Mouse (Mus musculus) right cerebral cortex, adult 2 months (tissue): Measurements from ENCODE around the gene Dst.

Experiments
- DNase-seq, 2 experiments: peaks; one replicate each; pipeline ENCODE4 v3.0.0; 2021 to 2022; ENCODE audit warnings: low spot score in 2 of 2

The Dst gene

DNA sequence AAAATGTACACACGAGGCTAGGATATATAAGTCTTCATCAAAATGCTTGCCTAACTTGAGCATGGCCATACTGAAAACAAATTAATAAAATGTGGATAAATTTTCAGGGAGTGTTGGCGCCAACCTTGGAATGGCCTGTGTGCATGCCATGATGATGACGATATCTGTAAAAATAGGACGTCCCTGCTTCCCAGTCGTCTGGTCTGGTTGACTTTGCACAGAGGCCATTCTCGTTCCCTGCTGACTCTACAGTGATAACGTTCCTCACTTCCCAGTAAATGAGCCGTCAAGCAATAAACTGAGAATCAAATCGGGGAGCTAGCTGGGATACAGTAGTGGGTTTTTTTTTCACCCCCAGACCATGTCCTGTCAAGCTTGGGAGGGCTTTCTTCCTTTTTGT lies 221.7 kb downstream of the Dst start:
- DNase-seq: no peak

DNA sequence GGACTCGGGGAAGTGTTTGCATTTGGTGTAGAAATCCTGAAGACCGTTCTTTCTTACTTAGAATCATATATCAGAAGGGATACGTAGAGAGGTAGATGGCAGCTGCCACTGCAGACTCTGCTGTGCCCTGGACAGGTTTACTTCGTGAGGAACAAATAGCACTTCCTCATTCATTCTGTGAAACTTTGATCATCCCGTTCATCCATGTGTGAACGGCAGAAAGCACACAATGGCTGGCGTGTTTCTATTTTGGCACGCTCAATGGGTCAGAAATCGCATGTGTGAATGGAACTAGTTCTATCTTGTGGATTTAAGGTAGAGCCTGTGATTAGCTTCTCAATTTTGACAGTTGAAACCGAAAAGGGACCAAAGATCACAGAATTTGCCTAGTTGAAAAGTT lies 222.8 kb downstream of the Dst start:
- DNase-seq: no peak

DNA sequence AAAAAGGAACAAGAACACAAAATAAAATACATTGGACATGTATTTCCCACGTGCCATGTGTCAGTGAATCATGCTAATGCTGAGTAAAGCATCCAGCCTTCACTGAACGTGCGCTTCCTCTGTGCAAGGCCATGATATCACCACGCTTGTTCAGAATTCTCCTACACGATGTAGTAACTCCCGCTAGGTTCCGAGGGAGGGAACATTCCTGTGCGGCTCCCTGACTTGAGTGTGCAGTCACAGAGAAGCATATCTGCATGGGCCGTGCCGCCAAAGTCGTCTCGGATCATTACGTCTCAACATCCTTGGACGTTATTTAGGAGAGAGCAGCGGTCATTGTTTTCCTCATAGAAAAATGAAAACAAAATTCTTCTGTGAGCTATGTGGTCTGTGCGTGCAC lies 224.8 kb downstream of the Dst start:
- no peak for DNase-seq

DNA sequence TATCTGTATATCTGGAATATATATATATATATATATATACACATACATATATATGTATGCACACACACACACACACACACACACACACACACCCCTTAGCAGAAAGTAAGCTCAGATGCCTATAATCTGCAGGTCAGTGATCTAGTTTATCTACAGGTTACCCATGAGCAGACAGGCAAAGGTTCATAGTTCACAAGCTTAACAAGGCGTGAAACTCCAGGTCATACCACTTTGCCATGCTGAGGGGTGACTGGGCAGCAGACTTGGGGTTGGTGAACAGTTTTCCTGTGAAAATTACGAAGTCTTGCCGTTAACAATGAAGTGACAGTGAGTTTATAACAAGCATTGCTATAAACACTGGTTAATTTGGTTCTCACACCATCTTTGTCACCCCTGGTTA lies 227.5 kb downstream of the Dst start:
- DNase-seq: no peak

DNA sequence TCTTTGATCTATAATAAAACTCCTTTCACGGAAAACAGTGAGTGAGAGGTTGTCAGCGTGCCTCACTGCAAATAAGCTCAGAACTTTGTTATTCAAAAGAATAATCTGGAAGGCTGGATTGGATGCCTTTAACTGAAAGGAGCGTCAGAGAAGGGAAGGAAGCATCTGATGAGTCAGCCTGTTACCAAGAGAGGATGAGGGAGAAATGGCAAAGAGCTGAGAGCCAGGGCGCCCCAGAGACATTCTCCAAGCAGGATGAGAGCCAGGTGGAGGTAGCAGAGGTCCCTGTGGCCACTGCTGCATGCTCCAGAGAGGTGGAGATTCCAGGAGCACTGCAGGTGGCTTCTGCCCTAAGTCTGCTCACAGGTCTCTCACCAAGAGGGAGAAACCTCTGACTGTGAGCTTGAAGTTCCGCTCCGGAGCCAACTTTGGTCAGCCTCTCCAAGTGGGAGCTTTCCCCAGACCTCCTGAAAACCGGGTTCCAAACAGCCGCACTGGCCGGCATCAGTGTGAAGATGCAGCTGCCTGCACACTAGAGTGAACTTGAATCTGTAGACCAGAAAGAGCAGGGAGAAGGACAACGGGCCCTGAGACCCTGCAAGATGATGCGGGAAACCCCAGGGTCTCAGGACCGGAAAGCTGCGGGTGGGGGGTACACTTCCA lies 231.3 kb downstream of the Dst start:
- DNase-seq: peak in 1 of 2 experiments; percentile 13

DNA sequence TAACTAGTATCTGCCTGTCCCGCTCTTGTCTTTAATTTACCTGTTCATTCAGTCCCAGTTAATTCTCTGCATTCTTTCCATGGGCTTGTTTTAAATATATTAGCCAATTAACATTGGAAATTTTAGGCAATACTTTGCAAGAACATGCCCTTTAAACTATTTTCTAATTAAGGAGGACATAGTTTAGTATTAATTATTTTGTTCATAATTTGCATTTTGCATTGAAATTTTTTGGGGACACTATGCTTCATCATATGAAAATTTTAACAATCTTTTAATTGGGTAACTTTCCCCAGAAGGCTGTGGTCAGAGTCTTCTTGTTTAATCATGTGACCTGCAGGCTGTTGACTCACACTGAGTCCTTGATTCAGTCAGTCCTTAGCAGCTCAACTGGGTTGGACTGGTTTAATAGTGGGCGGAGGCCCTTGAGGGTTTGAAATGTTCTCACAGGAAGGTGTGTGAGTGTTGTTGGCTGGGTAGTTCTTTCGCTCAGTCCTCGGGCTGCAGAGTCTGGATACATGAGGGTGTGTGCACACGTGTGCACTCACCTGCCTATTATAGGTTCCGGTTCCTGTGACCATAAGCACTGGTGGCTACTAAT lies 231.9 kb downstream of the Dst start:
- no peak for DNase-seq

DNA sequence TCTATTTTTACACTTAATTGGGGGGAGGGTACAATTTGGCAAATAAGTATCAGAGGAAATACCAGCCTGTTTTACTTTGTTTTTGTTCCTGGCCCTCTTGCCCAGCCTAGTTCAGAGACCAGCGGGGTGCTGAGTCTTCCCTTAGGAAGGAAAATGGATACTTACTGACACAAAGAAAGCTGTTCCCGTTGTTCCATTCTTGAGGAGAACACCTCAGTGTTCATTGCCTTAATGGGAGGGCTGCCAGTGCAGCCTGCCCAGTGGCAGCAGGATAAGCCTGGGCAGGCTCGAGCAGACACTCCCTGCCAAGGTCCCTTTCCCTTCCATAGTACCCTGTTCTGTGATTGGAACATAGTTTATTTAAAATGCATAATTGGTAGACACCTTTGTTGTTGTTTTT lies 232.7 kb downstream of the Dst start:
- no peak for DNase-seq

DNA sequence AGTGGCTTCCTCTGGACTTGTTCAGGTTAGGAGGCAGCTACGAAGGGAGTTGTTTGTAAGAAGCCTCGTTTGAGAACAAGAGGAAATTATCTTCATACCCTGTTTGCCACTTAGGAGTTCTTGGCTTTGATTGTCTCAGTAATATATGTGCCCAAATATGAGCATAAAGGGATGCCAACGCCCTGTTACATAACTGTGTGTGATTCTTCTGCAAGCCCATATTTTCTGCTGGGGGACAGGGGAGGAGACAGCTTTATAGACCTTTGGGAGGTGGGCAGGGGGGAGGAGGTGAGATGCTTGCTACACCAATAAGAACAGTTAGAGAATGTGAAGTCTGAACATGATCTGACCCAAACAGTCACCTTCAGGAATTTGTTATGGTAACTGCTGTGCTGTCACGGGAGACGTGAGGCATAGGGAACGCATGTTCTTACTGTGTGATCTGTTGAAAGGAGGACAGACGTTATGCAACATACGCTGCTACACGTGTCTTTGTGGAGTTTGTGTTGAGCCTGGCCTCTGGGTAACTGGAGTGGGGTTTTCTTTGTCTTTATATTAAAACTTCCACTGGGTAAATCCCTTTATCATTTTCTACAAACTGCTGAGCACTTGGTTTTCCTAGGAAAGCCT lies 235.0 kb downstream of the Dst start:
- DNase-seq: peak in 1 of 2 experiments; percentile 45

DNA sequence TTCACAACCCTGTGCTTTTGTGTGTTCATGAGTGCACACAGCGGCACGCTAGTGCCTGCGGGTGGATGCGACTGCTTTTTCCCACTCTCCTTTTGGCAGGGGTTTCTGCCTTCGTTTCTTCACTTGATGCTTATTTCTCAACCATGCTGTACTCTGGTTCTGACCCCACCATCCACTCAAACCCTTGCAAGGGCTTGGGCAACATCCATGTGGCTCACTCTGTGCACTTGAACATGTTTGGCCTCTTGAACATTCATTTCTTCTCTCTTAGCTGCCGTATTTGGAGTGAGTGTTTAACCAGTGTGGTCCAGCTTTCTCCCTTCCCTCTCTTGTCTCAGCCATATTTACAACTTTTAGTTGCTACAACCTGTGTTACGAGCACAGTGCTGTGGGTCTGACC lies 236.8 kb downstream of the Dst start:
- no peak for DNase-seq

DNA sequence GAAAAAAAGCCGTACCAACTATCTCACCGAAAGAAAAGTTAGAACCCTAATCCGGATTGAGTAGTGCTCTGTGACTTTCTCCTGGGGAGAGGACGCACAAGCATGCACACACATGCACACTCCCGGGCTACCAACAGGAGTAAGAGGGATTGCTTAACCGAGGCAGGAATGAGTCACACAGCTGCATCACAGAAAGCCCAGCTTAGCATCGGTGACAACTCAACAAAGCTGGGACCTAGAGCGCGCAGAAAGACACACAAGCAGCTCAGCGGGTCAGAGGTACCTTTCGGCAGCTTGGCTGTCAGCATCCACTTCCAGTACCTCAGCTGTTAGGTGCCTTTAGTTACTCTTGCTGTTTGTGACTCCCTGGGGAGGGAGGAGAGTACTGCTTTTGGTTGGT lies 240.0 kb downstream of the Dst start:
- no peak for DNase-seq

DNA sequence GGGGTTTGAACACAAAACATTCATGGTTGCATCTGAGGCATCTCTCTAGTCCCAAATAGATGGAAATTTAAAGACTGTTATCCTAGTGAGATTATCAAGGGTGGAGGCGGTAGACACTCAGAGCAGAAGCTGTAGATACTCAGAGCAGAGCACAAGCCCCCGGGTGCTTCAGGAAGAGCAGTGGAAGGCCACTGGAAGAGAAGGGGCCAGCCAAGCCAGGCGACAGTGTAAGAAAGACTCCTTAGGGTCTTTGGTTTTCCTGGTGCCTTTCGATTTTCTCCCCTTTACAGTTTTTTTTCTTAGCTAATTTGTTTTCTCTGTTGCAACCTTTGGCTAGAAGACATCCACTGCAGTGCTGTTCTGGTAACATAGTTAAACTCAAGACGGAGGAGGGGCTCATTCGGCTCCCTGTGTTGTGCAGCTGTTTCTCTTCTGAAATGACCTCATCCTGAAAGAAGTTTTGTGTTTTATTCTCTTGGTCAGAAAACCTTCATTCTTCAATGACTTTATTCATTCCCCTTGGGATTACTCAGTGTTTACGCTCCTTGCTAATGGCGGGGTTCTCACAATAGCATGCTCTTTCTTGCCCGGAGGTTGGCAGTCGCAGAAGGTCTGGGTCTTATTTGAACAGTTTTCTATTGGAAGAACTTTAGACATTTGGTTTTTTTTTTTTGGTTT lies 242.5 kb downstream of the Dst start:
- DNase-seq: no peak

DNA sequence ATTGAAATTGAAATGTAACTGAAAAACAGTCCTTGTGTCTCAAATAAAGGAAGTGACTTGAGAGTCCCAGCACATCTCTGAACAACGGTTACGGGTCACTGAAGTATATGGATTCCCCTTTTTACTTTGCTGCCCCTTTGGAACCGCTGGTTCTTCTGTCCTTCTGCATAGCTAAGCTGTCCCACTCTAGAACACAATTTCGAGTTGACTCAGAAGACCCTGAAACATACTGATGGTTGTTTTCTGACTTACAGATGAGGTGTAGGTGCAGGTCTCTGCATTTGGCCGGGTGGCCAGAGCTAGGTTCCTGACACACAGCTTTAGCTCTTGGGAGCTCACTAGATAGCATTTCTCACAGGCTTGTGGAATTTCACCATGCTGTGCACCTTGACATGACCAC lies 244.7 kb downstream of the Dst start:
- DNase-seq: no peak

DNA sequence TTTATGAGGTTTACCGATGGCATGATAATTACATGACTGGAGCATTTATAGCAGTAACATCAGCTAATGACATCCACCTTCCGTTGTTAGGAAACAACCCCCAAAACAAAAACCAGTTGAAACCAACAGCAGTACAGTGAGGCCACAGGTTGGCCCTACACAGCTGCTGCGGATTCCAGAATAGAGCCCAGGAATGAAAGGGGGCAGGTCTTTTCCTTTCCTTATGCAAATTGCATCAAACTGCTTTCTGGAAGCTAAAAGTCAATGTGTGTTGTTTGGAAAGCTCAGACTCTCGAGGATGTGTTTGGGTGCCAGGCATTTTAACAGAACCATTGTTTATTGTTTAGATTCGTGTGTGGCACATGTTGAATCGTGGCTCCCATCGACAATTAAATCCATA lies 248.0 kb downstream of the Dst start:
- no peak for DNase-seq

DNA sequence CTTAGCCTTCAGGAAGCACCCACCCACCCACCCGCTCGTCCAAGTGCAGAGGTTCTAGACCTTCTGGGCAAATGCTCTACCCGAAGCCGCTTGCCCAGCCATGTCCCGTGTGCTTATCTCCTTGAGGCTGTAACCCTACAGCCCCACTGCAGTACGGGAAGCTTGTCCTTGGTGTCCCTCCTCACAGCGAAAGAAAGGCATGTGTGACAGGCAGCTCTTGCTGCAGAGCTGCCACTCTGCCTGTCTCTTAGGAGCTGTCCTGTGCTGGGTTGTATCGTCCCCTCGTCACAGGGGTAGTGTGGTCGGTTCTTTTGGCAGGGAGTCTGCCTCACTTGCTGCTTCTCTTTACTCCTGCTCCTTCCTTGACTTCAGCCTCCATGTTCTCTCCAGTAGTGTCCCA lies 249.7 kb downstream of the Dst start:
- no peak for DNase-seq

DNA sequence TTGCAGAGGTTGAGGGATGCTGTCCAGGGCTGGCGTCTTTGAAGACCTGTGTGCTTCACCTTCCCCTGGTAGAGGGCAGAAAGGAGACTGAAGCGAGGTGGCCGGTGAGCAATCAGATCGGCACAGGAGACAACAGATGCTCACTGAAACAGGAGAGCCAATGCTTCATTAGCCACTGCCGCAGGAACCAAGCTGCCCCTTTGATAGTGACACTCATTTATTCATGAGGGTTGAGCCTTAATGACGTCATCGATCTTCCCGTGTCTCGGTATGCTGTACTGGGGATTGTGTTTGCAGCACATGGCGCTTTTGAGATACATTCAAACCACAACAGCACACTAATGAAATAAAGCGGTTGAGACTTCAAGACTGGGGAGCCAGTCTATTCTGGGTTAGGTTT lies 250.8 kb downstream of the Dst start:
- DNase-seq: no peak

DNA sequence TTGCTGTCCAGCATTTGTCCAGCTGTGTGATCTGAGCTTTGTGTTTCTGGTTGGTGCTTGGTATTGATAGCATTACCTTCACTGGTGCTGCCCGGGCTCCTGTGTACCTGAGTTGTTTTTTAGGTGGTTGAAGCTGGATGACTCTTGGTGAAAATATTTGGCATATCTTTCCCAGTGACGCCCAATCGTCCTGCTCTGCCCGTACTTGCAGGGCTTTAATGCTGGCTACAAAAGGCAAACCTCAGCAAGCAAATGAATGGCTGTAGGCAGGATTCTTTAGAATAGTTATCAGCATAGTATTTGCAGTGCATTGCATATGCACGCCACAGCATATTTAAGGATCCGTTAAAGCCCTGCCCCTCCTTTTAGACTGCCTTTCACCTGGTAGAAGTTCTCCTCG lies 251.9 kb downstream of the Dst start:
- DNase-seq: no peak

DNA sequence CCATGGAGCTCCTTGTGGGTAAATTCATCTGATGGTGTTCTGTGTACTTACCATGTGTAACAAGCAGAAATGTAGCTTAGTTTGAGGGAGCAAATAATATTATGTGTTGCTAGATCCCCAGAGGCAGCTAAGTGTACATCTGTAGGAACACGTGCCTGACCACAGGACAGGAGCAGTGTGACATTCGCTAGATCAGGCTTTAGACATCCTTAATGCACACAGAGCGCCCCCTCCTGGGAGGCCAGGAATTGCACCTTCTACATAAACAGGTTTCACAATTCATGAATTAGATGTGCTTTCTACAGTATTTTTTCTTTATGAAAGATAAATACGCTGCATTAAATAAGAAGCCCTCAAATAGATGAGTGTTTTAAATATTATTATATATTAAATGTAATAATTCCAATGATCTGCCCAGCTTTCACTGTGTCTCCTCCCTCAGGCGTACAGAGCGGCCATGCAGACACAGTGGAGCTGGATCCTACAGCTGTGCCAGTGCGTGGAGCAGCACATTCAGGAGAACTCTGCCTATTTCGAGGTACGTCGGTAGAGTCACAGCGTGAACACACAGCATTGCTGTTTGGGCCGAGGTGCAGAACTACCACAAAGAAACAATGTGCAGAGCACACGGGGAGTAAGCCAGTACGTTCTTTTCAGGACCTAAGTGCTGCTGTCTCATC lies 256.7 kb downstream of the Dst start:
- DNase-seq: peak; percentile 88 to 94

DNA sequence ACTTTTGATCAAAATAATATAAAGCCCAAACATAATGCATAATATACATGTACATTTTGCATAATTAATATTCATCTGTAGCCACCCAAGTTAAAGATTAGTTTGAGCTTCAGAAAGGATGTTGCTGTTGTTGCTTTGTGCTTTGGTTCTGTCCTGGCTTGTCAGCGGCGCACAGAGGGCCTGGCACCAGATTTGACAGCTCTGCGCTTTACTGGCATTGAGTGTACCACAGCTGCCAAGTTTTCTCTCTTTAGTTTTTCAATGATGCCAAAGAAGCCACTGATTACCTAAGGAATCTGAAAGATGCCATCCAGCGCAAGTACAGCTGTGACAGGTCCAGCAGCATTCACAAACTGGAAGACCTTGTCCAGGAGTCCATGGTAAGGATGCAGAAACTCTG lies 257.9 kb downstream of the Dst start:
- no peak for DNase-seq

DNA sequence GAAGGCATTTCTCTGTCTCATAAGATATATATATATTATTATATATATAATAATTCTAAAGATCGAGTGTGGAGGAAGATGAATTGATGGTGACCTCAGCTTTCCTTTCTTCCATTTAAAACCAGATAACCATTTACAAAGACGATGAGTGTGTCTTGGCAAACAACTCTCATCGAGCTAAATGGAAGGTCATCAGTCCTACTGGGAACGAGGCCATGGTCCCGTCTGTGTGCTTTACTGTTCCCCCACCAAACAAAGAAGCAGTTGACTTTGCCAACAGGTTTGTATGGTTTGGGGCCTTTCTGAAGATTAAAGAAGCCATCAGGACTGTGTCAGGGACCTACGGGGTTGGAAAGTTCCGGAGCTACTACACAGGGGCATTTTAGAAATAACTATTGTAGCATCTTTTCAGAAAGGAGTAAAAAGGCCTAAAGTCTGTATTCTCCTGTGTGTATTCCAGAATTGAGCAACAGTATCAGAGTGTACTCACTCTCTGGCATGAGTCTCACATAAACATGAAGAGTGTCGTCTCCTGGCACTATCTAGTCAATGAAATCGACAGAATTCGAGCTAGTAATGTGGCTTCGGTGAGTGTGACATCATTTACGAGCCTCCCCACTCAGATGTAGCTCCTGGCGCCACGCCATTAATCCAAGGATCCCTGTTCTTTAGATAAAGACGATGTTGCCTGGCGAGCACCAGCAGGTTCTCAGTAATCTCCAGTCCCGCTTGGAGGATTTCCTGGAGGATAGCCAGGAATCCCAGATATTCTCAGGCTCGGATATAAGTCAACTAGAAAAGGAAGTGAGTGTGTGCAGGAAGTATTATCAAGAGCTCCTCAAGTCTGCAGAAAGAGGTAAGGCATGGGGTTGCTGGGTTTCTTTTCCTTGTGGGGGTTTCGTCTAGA lies 259.4 kb downstream of the Dst start:
- peak in 1 of 2 experiments; percentile 39 for DNase-seq

DNA sequence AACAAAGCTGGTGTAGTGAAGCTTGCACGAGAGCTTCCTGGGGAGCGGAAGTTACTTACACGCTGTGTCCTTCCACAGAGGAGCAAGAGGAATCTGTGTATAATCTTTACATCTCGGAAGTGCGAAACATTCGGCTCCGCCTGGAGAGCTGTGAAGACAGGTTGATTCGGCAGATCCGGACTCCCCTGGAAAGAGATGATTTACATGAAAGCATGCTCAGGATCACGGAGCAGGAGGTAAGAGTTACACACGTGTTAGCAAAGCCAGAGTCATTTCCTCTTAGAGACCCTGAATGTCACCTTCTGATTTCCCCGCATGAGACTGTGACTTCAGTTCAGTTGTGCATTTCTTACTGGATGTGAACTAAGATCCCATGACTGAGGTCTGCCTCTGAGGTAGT lies 261.1 kb downstream of the Dst start:
- no peak for DNase-seq

DNA sequence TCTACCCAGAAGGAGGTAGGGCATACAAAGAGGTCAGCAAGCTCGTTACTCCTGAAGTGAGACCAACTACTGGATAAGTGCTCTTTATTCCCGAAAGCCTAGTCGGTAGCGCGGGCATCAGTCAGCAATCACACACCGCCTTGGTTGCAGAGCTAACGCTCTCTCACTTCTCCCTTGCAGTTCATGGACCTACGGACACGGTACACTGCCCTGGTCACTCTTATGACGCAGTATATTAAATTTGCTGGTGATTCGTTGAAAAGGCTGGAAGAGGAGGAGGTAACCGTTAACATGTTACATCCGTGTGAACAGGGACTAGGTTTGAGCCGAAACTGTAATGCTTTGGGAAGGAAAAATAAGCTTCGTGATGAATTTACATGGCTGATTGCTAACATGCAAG lies 266.5 kb downstream of the Dst start:
- DNase-seq: no peak
